Mouse (Mus musculus) MEL (cell line): ENCODE data around the gene Unc13a. TPM values are rescaled to one million over a fixed set of nuclear protein-coding genes. Genes with fewer than 3 reads are reported as not detected.
A peak's percentile ranks its signal among the peaks of the same experiment; 100 is the strongest.

Experiments used
- DNase-seq: peaks from one replicate; pipeline ENCODE4 v3.0.0; 2011; ENCODE audit warnings: low read depth, low spot score
- H3K27ac ChIP-seq: 2 replicates; pipeline ENCODE4 v1.5.1; 2012; ENCODE audit warnings: low read depth, mild to moderate bottlenecking, control low read depth, low read length, moderate library complexity; ENCODE audit not compliant: control insufficient read depth
- H3K27me3 ChIP-seq, 2 experiments: fragments of 150-350 bp in 1 of 2; sonication (generic) in 1 of 2; 2 replicates each; pipeline ENCODE4 v1.6.1; 2012; ENCODE audit warnings: low read length in 2 of 2, mild to moderate bottlenecking in 2 of 2, improper control_type of control experiment in 1 of 2, moderate library complexity in 1 of 2; ENCODE audit not compliant: insufficient read depth in 2 of 2, control insufficient read depth in 1 of 2
- H3K36me3 ChIP-seq, 2 experiments: 2 replicates each; pipeline ENCODE4 v1.6.1; 2012 to 2014; ENCODE audit warnings: low read length in 2 of 2, improper control_type of control experiment in 1 of 2, inconsistent platforms in 1 of 2, mild to moderate bottlenecking in 1 of 2; ENCODE audit not compliant: insufficient read depth in 2 of 2, control insufficient read depth in 1 of 2
- H3K4me1 ChIP-seq, 2 experiments: fragments of 150-350 bp in 1 of 2; sonication (generic) in 1 of 2; 2 replicates each; pipeline ENCODE4 v1.6.1; 2012; ENCODE audit warnings: low read length in 2 of 2, improper control_type of control experiment in 1 of 2, mild to moderate bottlenecking in 1 of 2; ENCODE audit not compliant: insufficient read depth in 2 of 2, control insufficient read depth in 1 of 2
- H3K4me3 ChIP-seq, 2 experiments: fragments of 150-350 bp in 1 of 2; sonication (generic) in 1 of 2; 2 replicates each; pipeline ENCODE4 v1.5.1; 2012; ENCODE audit warnings: low read depth in 2 of 2, low read length in 2 of 2, mild to moderate bottlenecking in 2 of 2, moderate library complexity in 2 of 2, control low read depth in 1 of 2, improper control_type of control experiment in 1 of 2; ENCODE audit not compliant: control insufficient read depth in 1 of 2, insufficient read depth in 1 of 2
- H3K79me2 ChIP-seq: 2 replicates; pipeline ENCODE4 v1.6.1; 2012; ENCODE audit warnings: mild to moderate bottlenecking, low read length, moderate library complexity; ENCODE audit not compliant: control insufficient read depth, poor library complexity, insufficient read depth
- H3K9ac ChIP-seq: 2 replicates; pipeline ENCODE4 v1.6.1; 2012; ENCODE audit warnings: low read depth, mild to moderate bottlenecking, control low read depth, low read length, moderate library complexity; ENCODE audit not compliant: control insufficient read depth, poor library complexity, severe bottlenecking
- H3K9me3 ChIP-seq: fragments of 150-350 bp; sonication (generic); replicated peaks from 2 replicates; pipeline ENCODE4 v1.6.1; 2012; ENCODE audit warnings: mild to moderate bottlenecking, low read length, improper control_type of control experiment, moderate library complexity; ENCODE audit not compliant: insufficient read depth
- BHLHE40 ChIP-seq: IDR thresholded peaks from 2 replicates; pipeline ENCODE4 v1.6.1; 2012; ENCODE audit warnings: low read depth, mild to moderate bottlenecking, inconsistent platforms, low read length, improper control_type of control experiment, borderline replicate concordance
- CHD1 ChIP-seq: IDR thresholded peaks from 2 replicates; pipeline ENCODE4 v1.6.1; 2012; ENCODE audit warnings: low read depth, mild to moderate bottlenecking, inconsistent platforms, low read length, improper control_type of control experiment
- E2F4 ChIP-seq: IDR thresholded peaks from 2 replicates; pipeline ENCODE4 v1.6.1; 2011; ENCODE audit warnings: low read depth, low read length, improper control_type of control experiment, borderline replicate concordance
- ELF1 ChIP-seq: IDR thresholded peaks from 2 replicates; pipeline ENCODE4 v1.6.1; 2014; ENCODE audit warnings: low read depth, mild to moderate bottlenecking, inconsistent platforms, low read length, improper control_type of control experiment, moderate library complexity
- ETS1 ChIP-seq: IDR thresholded peaks from 2 replicates; pipeline ENCODE4 v1.6.1; 2012; ENCODE audit warnings: low read depth, mild to moderate bottlenecking, inconsistent platforms, low read length, improper control_type of control experiment, moderate library complexity
- MAX ChIP-seq: IDR thresholded peaks from 2 replicates; pipeline ENCODE4 v1.6.1; 2011; ENCODE audit warnings: low read length, improper control_type of control experiment
- MEF2A ChIP-seq: IDR thresholded peaks from 2 replicates; pipeline ENCODE4 v1.6.1; 2014; ENCODE audit warnings: low read depth, mild to moderate bottlenecking, inconsistent platforms, low read length, improper control_type of control experiment; ENCODE audit not compliant: poor library complexity, insufficient replicate concordance, severe bottlenecking; ENCODE audit errors: extremely low read depth
- MYB ChIP-seq: IDR thresholded peaks from 2 replicates; pipeline ENCODE4 v1.6.1; 2011; ENCODE audit warnings: mild to moderate bottlenecking, low read depth, low read length, improper control_type of control experiment
- POLR2AphosphoS5 ChIP-seq: IDR thresholded peaks from 2 replicates; pipeline ENCODE4 v1.6.1; 2012; ENCODE audit warnings: low read depth, borderline replicate concordance, mild to moderate bottlenecking, inconsistent platforms, low read length, moderate library complexity, mixed read lengths
- RAD21 ChIP-seq: IDR thresholded peaks from 2 replicates; pipeline ENCODE4 v1.6.1; 2011; ENCODE audit warnings: mild to moderate bottlenecking, low read depth, low read length, improper control_type of control experiment
- SIN3A ChIP-seq: IDR thresholded peaks from 2 replicates; pipeline ENCODE4 v1.6.1; 2012; ENCODE audit warnings: low read length, improper control_type of control experiment, inconsistent platforms
- SMC3 ChIP-seq: IDR thresholded peaks from 2 replicates; pipeline ENCODE4 v1.6.1; 2011; ENCODE audit warnings: low read depth, low read length, improper control_type of control experiment
- TAL1 ChIP-seq: IDR thresholded peaks from 2 replicates; pipeline ENCODE4 v1.6.1; 2012; ENCODE audit warnings: mild to moderate bottlenecking, inconsistent platforms, low read length, moderate library complexity, mixed read lengths
- TBP ChIP-seq: IDR thresholded peaks from 2 replicates; pipeline ENCODE4 v1.8.0; 2011; ENCODE audit warnings: low read depth, low read length, improper control_type of control experiment
- USF2 ChIP-seq, 2 experiments: IDR thresholded peaks; 2 replicates each; pipeline ENCODE4 v1.6.1; 2011 to 2012; ENCODE audit warnings: improper control_type of control experiment in 2 of 2, low read length in 2 of 2, borderline replicate concordance in 1 of 2, inconsistent platforms in 1 of 2, low read depth in 1 of 2, mild to moderate bottlenecking in 1 of 2; ENCODE audit not compliant: insufficient read depth in 1 of 2
- ZC3H11A ChIP-seq: IDR thresholded peaks from 2 replicates; pipeline ENCODE4 v1.6.1; 2012; ENCODE audit warnings: low read depth, mild to moderate bottlenecking, inconsistent platforms, low read length, improper control_type of control experiment
- ZMIZ1 ChIP-seq: IDR thresholded peaks from 2 replicates; pipeline ENCODE4 v1.6.1; 2012; ENCODE audit warnings: low read depth, mild to moderate bottlenecking, inconsistent platforms, low read length, improper control_type of control experiment, moderate library complexity
- ZNF384 ChIP-seq: IDR thresholded peaks from 2 replicates; pipeline ENCODE4 v1.6.1; 2012; ENCODE audit warnings: low read depth, mild to moderate bottlenecking, inconsistent platforms, low read length, improper control_type of control experiment
- polyA plus RNA-seq, 2 experiments: library from polyadenylated mRNA; stranded (reverse) in 1 of 2; unstranded in 1 of 2; fragments of >175 nt in 1 of 2; fragments of >200 nt in 1 of 2; gene quantifications; 2 replicates each; pipeline versions ENCODE4 v1.2.1 to v1.2.4; 2012; ENCODE audit warnings: low replicate concordance in 2 of 2, low read depth in 1 of 2; ENCODE audit not compliant: insufficient read length in 2 of 2, insufficient read depth in 1 of 2, missing spikeins in 1 of 2
- total RNA-seq: library from RNA; depleted of rRNA; stranded (reverse); fragments of 300-350 nt; gene quantifications from 2 replicates; pipeline ENCODE4 v1.2.3, GENCODE M21; 2012

Unc13a gene
- total and polyA plus RNA-seq, 3 experiments = 0.81 to 3.6 TPM; not detected in 1

DNA sequence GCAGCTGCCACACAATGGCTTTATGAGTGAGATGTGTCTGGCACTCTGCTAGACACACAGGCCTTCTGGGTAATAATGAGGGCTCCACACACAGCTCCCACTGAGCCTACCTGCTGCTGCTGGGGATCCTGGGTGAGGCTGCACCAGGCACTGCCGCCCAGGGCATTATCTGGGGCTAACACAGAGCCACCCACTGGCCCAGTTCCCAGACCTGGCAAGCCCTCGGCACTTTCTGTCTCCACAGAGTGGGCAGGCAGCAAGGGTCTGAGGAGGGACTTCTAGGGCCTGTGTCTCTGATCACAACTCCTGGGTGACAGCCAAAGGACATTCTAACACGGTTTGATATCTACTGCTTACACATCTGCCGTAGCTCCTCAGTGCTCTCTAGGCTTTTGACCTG, 47.7 kb upstream of the Unc13a start (continued):
- TF ChIP-seq POLR2AphosphoS5 (no peak), ZNF384 (no peak), TAL1 (peak; percentile 53), BHLHE40 (no peak), MYB (no peak), CHD1 (no peak), TBP (0 out of 2 replicates have a peak, but pooled peaks have one; percentile 9), USF2 (IDR thresholded peaks at IDR 0.05; ENCODE audit: borderline replicate concordance in 1 of 2, insufficient read depth in 1 of 2, low read depth in 1 of 2, low read length in 2 of 2) (no peak), ETS1 (peak; percentile 36; the same call in 1 of the 2 replicates)

DNA sequence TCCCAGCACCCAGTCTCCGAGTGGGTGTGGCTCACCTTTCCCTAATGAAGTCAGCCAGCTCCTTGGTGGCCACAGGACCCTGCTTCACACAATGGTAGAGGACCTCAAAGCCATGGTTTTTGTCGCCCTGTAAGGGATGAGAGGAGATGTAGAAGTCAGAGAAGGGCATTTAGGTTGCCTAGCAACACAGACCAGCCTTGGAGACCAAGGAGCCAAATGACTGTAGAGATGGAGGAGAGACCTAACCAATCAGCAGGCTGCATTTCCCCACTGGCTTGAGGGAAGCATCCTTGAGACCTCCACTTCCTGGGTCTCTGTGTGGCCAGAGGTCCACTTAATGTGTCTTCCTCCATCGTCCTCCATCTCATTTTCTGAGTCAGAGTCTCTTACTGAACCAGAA, 46.7 kb upstream of the Unc13a start:
- Histone ChIP-seq H3K79me2 (no peaks in the 10 kb centered on the region), H3K4me3 (no peak overlapping the region), H3K9ac (no peak overlapping the region)
- no peak for DNase-seq
- TF ChIP-seq ZMIZ1 = no peak
- no peak for TF ChIP-seq SIN3A
- TF ChIP-seq BHLHE40 = no peak
- TF ChIP-seq ELF1 = no peak
- no peak for TF ChIP-seq MAX
- TF ChIP-seq MYB = no peak
- TF ChIP-seq, all 39 proteins: peak for 0
- peaks cover 0 to 5% of the 10 kb centered on the region in 2 experiments; a peak in 1 of 4 replicates for H3K36me3 ChIP-seq
- H3K9me3 ChIP-seq = no peaks in the 10 kb centered on the region
- no peak overlapping the region for H3K27ac ChIP-seq
- peaks cover 4 to 10% of the 10 kb centered on the region in 2 experiments for H3K4me1 ChIP-seq
- no peaks in the 10 kb centered on the region for H3K27me3 ChIP-seq

DNA sequence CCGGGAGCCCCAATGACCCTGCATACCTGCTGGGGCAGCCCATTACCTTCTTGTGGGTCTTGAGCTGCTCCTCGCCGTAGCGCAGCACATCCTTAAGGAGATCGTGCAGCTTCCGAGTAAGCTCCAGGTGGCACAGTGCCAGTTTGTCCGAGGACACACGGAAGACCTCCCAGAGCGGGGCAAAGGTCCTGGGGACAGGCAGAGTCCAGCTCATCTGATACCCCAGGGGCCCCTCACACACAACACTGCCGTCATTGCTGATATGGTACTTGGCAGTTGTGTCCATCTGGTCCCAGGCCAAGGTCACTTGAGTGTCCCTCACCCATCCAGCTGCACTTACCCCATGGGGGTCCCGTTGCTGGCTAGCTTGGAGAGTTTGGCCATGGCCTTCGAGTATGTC, 45.5 kb upstream of the Unc13a start:
- no peak overlapping the region for H3K4me3 ChIP-seq
- TF ChIP-seq MAX (no peak), TBP (no peak), ZC3H11A (no peak), RAD21 (no peak), SIN3A (no peak), SMC3 (no peak), E2F4 (no peak), ETS1 (no peak), POLR2AphosphoS5 (no peak), MEF2A (no peak)
- no peaks in the 10 kb centered on the region for H3K79me2 ChIP-seq
- DNase-seq = no peak
- no peaks in the 10 kb centered on the region for H3K9me3 ChIP-seq
- peaks cover 4 to 10% of the 10 kb centered on the region in 2 experiments for H3K4me1 ChIP-seq
- no peak overlapping the region for H3K9ac ChIP-seq
- no peaks in the 10 kb centered on the region for H3K27me3 ChIP-seq
- H3K36me3 ChIP-seq = peaks cover 0 to 5% of the 10 kb centered on the region in 2 experiments; a peak in 1 of 4 replicates
- H3K27ac ChIP-seq = no peak overlapping the region
